ENCODE assay signal across 8 mouse cellular contexts in genomic region chr6:67102014-67102413, GRCm38 (mm10).
DNase-seq lines count a peak whose midpoint lies in the region; ATAC-seq and TF ChIP-seq lines count a peak whose summit lies in the region.
"Had no signal": no experiment of that assay in that cellular context is flagged by ENCODE, and none has a peak within 500 bp of the region (broad histone marks: within the 10 kb centered on the region; RNA-seq: fewer than 3 reads in every experiment).

No protein-coding gene starts in this region.

- H3K4me2 ChIP-seq in liver, embryonic 13.5 days = no peak overlapping the region
- H3K4me2 ChIP-seq: limb, embryonic 12.5 days had no signal

- H3K27ac ChIP-seq in liver, embryonic 13.5 days = no peak overlapping the region
- H3K27ac ChIP-seq: limb, embryonic 12.5 days had no signal

- no peak overlapping the region for H3K9ac ChIP-seq in liver, embryonic 13.5 days
- H3K9ac ChIP-seq: limb, embryonic 12.5 days had no signal

- DNase-seq in liver, embryonic 13.5 days = no peak
- DNase-seq in liver = no peak
- peak; percentile 22 for DNase-seq in brain, embryonic 14.5 days (ENCODE audit: low read depth)
- DNase-seq in heart, adult 8-10 months (ENCODE audit: low spot score) = peak; percentile 52
- DNase-seq in kidney, postnatal 36 days = peak; percentile 55 to 73
- DNase-seq in embryo, embryonic 11 days = no peak
- no peak for DNase-seq in yolk sac, embryonic 10.5 days (ENCODE audit: low spot score)

- H3K36me3 ChIP-seq in liver, embryonic 13.5 days = no peaks in the 10 kb centered on the region
- H3K36me3 ChIP-seq: limb, embryonic 12.5 days had no signal

- no peak for TF ChIP-seq POLR2A in brain, embryonic 14.5 days (IDR thresholded peaks at IDR 0.05; ENCODE audit: borderline replicate concordance, extremely low read depth, insufficient read depth, insufficient read length, poor library complexity, severe bottlenecking)

- peak; percentile 53; the same call in 1 of the 2 replicates for ATAC-seq in liver, embryonic 13.5 days (ENCODE audit: low read depth)

- H3K4me3 ChIP-seq in liver, embryonic 13.5 days (replicated peaks) = no peak overlapping the region
- H3K4me3 ChIP-seq: limb, embryonic 12.5 days had no signal

- TF ChIP-seq CTCF in brain, embryonic 14.5 days (IDR thresholded peaks at IDR 0.05; ENCODE audit: borderline replicate concordance, extremely low read depth, insufficient read depth, insufficient read length) = no peak

- H3K4me1 ChIP-seq in liver, embryonic 13.5 days (replicated peaks) = peaks cover 10% of the 10 kb centered on the region; the same call in 1 of the 2 replicates
- H3K4me1 ChIP-seq: limb, embryonic 12.5 days had no signal

- H3K9me3 ChIP-seq in liver, embryonic 13.5 days (replicated peaks) = no peaks in the 10 kb centered on the region
- H3K9me3 ChIP-seq: limb, embryonic 12.5 days had no signal

- 0 out of 2 replicates have a peak, but pooled peaks cover 4% of the 10 kb centered on the region for H3K27me3 ChIP-seq in liver, embryonic 13.5 days
- H3K27me3 ChIP-seq: limb, embryonic 12.5 days had no signal

- WGBS in liver, embryonic 13.5 days (ENCODE audit: insufficient replicate concordance) = 53% methylated on average over 4 of the region's 4 CpGs

Comparison
In these comparisons a context has a peak if more than half of its experiments do, and no peak if none do; other contexts are left out.
1. DNase-seq: peak in brain, embryonic 14.5 days (single experiment), heart, adult 8-10 months (single experiment) and kidney, postnatal 36 days (2 of 2); none in liver, embryonic 13.5 days (single experiment), liver (single experiment), embryo, embryonic 11 days (single experiment) and yolk sac, embryonic 10.5 days (single experiment).